Mouse (Mus musculus) spleen, postnatal 14 days (tissue): ENCODE data around the gene Cnot10.

Experiments
- DNase-seq, 2 experiments: peaks; one replicate each; pipeline ENCODE4 v3.0.0; 2021 to 2022; ENCODE audit warnings: low spot score in 2 of 2

Gene Cnot10

DNA sequence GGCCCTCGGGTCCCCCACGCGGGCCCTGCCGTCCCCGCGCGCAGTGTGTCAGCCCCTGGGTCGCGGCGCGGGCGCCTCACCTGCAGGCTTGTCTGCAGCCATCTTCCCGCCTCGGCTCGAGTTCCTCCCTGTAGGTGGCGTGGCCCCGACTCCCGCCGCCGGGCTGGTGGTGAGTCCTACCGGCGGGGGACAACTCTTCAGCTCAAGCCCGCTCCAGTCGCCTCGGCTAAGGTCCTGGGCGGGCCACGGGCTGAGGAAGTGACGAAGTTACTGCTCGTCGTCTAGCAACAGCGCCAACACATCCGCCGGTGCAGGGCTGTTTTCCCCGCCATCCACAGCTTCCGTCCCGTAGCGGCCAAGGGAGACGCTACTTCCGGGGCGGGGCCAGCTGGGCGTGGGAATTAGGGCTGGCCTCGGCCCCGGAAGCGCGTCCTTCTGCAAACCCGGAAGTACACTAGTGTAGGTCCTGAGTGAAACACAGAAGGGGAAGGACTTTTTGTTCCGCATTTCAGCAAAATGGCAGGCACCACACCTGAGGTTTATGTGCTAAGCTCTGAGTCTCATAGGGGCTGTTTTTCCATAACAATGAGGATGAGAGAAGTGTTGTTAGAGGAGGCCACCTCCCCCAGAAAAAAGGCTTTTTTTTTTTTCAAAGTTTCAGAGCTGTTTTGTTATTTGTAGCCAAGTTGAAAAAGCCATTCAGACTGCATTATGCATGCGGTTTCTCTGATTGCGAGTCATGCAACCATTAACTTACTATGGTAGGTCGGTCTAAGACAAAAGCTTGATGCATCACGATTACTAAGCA, at the start of gene Cnot10:
Gene Cnot10 (minus strand): TSS at position 346 of the 808 bp plus-strand sequence.
- DNase-seq = peak; percentile 93 to 97

DNA sequence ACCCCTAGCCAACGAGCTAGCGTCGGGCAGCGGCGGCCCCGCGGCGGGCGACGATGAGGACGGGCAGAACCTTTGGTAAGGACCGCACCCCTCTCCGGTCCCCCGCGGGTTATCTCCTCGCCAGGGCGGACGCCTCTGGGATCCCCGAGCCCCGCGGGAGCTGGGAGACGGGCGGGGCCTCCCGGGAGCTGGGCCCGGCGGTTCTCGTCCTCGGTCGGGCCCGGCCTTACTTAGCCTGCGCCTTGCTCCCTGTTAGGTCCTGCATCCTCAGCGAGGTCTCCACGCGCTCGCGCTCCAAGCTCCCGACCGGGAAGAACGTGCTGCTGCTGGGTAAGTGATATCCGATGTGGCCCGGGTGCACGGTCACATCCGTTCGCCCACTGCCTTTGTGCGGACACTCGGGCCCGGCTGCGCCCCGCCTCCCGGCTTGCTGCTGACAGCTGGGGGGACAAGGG, 49.0 kb upstream of the Cnot10 start:
- DNase-seq = no peak

GRCm38 (mm10) chr9:114688252-114688952, 48.4 kb upstream of the Cnot10 start, which contains the start of gene Dync1li1:
TSS of gene Dync1li1 (plus strand) at chr9:114688790.
- peak; percentile 95 to 96 for DNase-seq

GRCm38 (mm10) chr9:114687639-114688038, 47.7 kb upstream of the Cnot10 start:
- DNase-seq = no peak

- DNase-seq = no peak
Observed at GRCm38 (mm10) chr9:114686245-114686644, 46.3 kb upstream of the Cnot10 start.

- no peak for DNase-seq
Observed at GRCm38 (mm10) chr9:114682193-114682592, 42.2 kb upstream of the Cnot10 start.

DNA sequence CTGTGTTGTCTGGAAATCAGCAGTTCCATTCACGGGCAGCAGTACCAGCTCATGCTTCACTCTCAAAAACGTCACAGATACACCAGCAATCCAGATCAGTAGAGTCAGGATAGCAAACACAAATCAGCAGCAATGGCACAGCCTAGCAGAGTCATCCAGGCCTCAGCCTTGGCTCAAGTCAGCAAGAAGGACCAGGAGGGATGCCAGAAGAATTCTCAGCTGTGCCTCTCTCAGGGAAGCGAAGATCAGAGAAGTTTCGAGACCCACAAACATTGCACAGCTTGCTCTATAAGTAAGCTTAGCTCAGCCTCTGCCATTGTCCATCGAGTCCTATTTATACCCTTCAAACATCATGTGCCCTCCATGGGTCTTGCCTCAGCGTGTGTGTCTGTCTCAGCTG, 40.5 kb upstream of the Cnot10 start:
- DNase-seq = no peak

GRCm38 (mm10) chr9:114679944-114680343, 40.0 kb upstream of the Cnot10 start:
- DNase-seq = no peak

DNA sequence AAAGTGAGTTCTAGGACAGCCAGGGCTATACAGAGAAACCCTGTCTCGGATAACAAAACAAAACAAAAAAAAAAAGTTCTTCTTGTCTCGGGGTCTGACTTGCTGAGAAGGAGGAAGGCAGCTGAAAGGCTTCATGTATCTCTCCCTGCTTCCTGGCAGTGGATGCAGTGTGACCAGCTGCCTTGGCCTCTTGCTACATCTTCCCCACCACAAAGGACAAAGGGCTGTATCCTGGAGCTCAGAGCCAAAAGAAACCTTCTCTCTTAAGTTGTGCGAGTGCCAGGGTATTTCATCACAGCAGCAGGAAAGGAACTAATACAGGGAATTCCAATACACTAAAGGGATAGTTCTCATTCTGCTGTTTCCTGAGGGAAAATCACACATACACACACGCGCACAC, 38.6 kb upstream of the Cnot10 start:
- no peak for DNase-seq

GRCm38 (mm10) chr9:114673626-114674025, 33.6 kb upstream of the Cnot10 start:
- no peak for DNase-seq

DNA sequence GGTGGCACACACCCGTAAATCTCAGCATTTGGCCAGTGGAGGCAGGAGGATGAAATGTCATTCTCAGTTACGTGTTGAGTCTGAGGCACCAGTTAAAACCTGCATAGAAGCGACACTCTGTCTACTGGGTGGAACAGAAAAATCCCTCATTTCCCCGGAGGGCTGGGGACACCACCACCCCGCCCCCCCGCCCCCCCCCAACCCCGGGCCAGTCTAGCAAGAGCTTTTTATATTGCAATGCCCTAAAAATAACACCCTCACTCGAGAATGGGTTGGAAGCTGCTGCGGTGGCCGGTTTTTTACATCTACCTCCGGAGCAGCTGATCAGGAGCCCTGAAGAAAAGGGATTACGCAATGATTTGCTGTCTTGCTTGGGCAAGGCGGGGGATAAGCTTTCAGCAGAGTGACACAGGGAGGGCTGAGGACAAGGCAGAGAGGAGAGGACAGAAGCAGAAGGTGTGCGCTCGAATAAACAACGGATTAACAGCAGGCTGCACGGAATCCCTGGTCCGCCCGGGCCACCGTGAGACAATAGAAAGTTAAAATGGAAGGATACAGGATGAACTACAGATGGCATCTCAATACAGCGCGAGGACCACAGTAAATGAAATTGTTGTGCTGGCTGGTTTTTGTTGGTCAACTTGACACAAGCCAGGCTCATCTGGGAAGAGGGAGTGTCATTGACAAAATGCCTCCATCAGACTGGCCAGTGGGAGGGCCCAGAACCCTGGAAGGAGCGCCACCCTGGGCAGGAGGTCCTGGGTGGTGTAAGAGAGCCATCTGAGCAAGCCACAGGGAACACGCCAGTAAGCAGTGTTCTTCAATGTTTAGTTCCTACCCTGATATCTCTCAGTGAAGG, 32.9 kb upstream of the Cnot10 start:
- DNase-seq = no peak

DNA sequence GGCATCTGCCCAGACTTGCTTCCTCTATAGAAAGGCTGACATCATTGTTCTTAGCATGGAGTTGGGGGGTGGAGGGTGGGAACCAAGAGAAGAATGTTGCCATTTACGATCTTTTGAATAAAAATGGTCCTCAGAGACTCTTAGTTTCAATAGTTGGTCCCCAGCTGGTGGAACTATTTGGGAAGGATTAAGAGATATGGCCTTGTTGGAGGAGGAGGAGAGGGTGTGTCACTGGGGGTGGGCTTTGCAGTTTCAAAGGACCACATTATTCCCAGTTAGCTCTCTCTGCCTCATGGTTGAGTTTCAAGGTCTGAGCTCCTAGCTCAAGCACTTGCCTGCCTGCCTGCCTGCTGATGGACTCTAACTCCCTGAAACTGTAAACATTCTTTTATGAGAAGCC, 32.0 kb upstream of the Cnot10 start:
- no peak for DNase-seq

DNA sequence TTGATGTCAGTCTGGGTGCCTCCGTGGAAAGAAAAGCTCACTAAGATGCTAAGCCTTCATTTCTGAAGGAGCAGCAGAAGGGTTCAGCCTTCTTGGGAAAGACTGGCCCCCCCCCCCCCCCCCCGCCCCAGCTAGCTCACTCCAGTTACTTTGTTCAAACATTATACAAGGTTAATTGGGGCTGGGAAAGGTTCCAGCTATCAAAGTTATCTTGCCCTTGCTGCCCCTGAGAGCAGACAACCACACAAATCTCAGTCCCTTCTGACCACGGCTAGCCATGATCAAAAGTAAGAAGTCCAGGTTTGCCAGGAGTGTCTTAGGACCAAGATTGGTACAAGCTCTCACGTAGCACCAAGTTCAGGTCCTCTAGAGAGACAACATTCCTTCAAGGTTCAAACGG, 29.0 kb upstream of the Cnot10 start:
- no peak for DNase-seq

DNA sequence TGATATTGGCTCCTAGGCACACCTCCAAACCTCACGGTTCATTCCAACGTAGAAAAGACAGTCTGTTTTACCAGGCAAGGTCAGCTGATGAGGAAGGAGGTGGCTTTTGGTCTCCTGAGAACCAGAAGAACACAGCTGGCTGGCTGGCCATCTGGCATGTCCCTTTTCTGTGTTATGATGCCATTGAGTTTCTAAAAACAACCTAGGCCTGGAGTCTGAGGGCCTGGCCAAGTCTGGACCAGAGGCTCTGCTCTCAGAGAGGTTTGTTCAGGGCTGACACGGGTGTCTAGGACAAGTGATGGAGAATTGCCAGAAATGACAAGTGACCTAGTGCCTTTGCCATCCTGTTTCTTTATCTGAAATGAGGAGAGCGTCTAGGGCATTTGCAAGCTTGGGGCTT, 28.1 kb upstream of the Cnot10 start:
- no peak for DNase-seq

GRCm38 (mm10) chr9:114666858-114667257, 26.9 kb upstream of the Cnot10 start:
- DNase-seq = no peak

DNA sequence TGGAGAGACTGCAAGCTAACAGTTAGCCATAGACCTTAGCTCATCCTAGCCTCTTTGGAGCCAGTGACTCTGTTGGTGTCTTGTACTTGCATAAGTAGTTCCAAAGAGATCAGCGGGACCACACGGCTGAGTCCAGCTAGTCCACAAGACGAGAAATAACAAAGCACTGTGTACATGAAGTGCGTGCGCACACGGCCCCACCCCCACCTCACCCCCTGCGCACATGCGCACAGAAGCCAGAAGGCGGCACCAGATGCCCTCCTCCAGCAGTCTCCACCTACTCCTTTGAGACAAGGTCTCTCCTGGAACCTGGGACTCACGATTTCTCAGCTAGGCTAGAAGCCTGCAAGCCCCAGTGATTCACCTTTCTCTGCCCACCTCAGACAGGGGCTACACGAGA, 23.8 kb upstream of the Cnot10 start:
- DNase-seq = no peak

DNA sequence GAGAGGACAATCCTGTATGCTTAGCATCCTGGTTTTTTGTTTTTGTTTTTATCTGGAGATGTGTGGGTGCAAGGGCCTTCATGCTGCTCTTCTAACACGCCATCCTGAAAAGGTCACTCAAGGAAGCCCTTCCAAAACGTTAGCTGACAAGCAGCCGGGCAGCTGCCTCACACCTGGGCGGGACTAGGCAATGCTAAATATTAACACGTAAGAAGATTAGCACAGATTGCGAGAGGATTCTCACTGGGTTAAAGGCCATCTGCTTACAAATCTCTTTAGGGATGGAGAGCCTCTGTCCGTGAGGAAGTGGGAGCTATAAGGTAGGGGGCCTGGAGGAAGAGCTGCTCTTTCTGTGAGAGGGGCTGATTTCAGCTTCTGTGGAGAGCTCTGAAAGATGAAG, 22.0 kb upstream of the Cnot10 start:
- DNase-seq = no peak

DNA sequence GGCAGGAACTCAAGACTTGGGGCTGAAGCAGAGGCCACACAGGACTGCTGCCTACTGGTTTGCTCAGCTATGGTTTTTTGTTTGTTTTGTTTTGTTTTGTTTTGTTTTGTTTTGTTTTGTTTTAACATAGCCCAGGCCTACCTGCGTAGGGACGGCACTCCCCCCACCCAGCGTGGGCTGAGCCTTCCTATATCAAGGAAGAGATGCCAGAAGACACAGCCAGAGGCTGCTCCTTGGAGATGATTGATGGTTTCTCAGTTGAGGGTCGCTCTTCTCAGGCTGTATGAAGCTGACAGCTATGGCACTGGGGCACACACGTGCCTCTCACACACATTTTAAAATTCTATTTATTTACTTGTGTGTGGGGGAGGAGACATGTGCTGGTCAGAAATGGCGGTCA, 21.0 kb upstream of the Cnot10 start:
- no peak for DNase-seq

- DNase-seq = no peak
Observed at GRCm38 (mm10) chr9:114660506-114660905, 20.5 kb upstream of the Cnot10 start.

- no peak for DNase-seq
Observed at GRCm38 (mm10) chr9:114656701-114657100, 16.7 kb upstream of the Cnot10 start.

DNA sequence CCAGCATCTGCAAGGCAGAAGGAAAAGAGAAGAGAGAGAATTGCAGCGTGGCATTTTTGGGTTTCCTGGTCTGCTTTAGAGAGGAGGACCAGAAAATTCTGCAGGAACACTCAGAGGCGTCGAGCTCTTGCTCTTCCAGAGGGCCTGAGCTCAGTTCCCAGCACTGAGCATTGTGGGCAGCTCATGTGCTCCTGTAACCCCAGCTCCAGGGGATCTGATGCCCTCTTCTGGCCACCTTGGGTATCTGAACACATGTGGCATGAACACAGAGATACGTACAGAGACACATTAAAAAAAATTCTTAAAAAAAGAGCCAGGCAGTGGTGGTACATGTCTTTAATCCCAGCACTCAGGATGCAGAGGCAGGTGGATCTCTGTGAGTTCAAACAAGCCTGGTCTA, 15.4 kb upstream of the Cnot10 start:
- DNase-seq = no peak
